Mouse (Mus musculus) forebrain, postnatal 0 days (tissue): ENCODE measurements around the gene Mafk. TPM values are rescaled to one million over a fixed set of nuclear protein-coding genes. Genes with fewer than 3 reads are reported as not detected.

ENCODE experiments used
- ATAC-seq: fragments of 200-750 bp; cut with Nextera tagmentation; 2 replicates; pipeline ENCODE4 v1.8.0; 2017; ENCODE audit warnings: mild to moderate bottlenecking, moderate library complexity
- DNase-seq: peaks from one replicate; pipeline ENCODE4 v3.0.0-alpha.2; 2015
- H3K27ac ChIP-seq: fragments of 300-500 bp; sonication (generic); 2 replicates; pipeline ENCODE4 v1.5.1; 2014; ENCODE audit warnings: low read depth, mild to moderate bottlenecking, antibody characterized with exemption, low read length, moderate library complexity, mixed read lengths
- H3K27me3 ChIP-seq: fragments of 300-500 bp; sonication (generic); 2 replicates; pipeline ENCODE4 v1.6.1; 2014; ENCODE audit warnings: mild to moderate bottlenecking, low read length, mixed read lengths; ENCODE audit not compliant: insufficient read depth
- H3K36me3 ChIP-seq: fragments of 300-500 bp; sonication (generic); 2 replicates; pipeline ENCODE4 v1.6.1; 2014; ENCODE audit warnings: mild to moderate bottlenecking, moderate library complexity; ENCODE audit not compliant: insufficient read depth
- H3K4me1 ChIP-seq: fragments of 300-500 bp; sonication (generic); 2 replicates; pipeline ENCODE4 v1.6.1; 2014; ENCODE audit warnings: antibody characterized with exemption; ENCODE audit not compliant: insufficient read depth
- H3K4me2 ChIP-seq: fragments of 300-500 bp; sonication (generic); 2 replicates; pipeline ENCODE4 v1.6.1; 2014; ENCODE audit warnings: low read depth, mild to moderate bottlenecking, moderate library complexity
- H3K4me3 ChIP-seq: fragments of 300-500 bp; sonication (generic); 2 replicates; pipeline ENCODE4 v1.5.1; 2014; ENCODE audit warnings: low read depth, low read length, mixed read lengths
- H3K9ac ChIP-seq: fragments of 300-500 bp; sonication (generic); 2 replicates; pipeline ENCODE4 v1.6.1; 2014; ENCODE audit warnings: mild to moderate bottlenecking
- H3K9me3 ChIP-seq: fragments of 300-500 bp; sonication (generic); 2 replicates; pipeline ENCODE4 v1.6.1; 2016; ENCODE audit warnings: low read length
- CTCF ChIP-seq: sonication (generic); IDR thresholded peaks from 2 replicates; pipeline ENCODE4 v1.5.1; 2016; ENCODE audit warnings: antibody characterized with exemption, control low read depth, low read depth
- WGBS: fragments of 180-500 bp; shearing (Covaris S2); extraction: QIAGEN DNeasy Blood & Tissue Kit; methylation state at CpG from one replicate; pipeline ENCODE4 v1.1.7; 2014; 5-methylcytosine and 5-hydroxymethylcytosine counted together
- polyA plus RNA-seq: library from polyadenylated mRNA; unstranded; fragments of >200 nt; fragmentation: Nextera tagmentation; extraction: Ambion mirVana; gene quantifications from 2 replicates; pipeline ENCODE4 v1.2.1, GENCODE M21; 2015
- total RNA-seq: library from RNA; depleted of rRNA; stranded (reverse); fragments of >200 nt; gene quantifications from 2 replicates; pipeline ENCODE4 v1.2.3, GENCODE M21; 2014

The Mafk gene
- total and polyA plus RNA-seq, 2 experiments from 2014 or later = 9.6 to 23.2 TPM

GRCm38 (mm10) chr5:139796900-139797299 is 5.6 kb downstream of the Mafk start:
- no peak overlapping the region for H3K4me3 ChIP-seq
- no peaks in the 10 kb centered on the region for H3K27me3 ChIP-seq
- H3K4me1 ChIP-seq = peaks cover 29% of the 10 kb centered on the region
- no peaks in the 10 kb centered on the region for H3K9me3 ChIP-seq
- H3K36me3 ChIP-seq = peaks cover 15% of the 10 kb centered on the region
- peak overlapping the region; percentile 59 for H3K27ac ChIP-seq
- no peak overlapping the region for H3K9ac ChIP-seq
- 16% methylated on average over 13 of the region's 13 CpGs for WGBS
- H3K4me2 ChIP-seq = peak overlapping the region; percentile 90
- DNase-seq = peak; percentile 41
- peak; percentile 21 for ATAC-seq
- TF ChIP-seq CTCF = no peak

- 14% methylated on average over 11 of the region's 11 CpGs for WGBS
- ATAC-seq = peak; percentile 93
- Histone ChIP-seq H3K36me3 (peaks cover 15% of the 10 kb centered on the region), H3K27ac (peak overlapping the region; percentile 92), H3K4me1 (peaks cover 22% of the 10 kb centered on the region), H3K9me3 (no peaks in the 10 kb centered on the region), H3K4me3 (peak overlapping the region; percentile 41), H3K9ac (peak overlapping the region; percentile 62), H3K4me2 (peak overlapping the region; percentile 90), H3K27me3 (no peaks in the 10 kb centered on the region)
- peak; percentile 97 for DNase-seq
- no peak for TF ChIP-seq CTCF
Observed at GRCm38 (mm10) chr5:139797473-139798167, 6.3 kb downstream of the Mafk start.

- DNase-seq = peak; percentile 24
- Histone ChIP-seq H3K27ac (peak overlapping the region; percentile 92), H3K9me3 (no peaks in the 10 kb centered on the region), H3K36me3 (peaks cover 15% of the 10 kb centered on the region), H3K4me3 (peak overlapping the region; percentile 41), H3K27me3 (no peaks in the 10 kb centered on the region), H3K9ac (peak overlapping the region; percentile 62), H3K4me2 (peak overlapping the region; percentile 90), H3K4me1 (peaks cover 20% of the 10 kb centered on the region)
- TF ChIP-seq CTCF = no peak
- ATAC-seq = peak; percentile 50
- WGBS = 29% methylated on average over 11 of the region's 12 CpGs
Observed at GRCm38 (mm10) chr5:139798168-139798900, 7.0 kb downstream of the Mafk start.

GRCm38 (mm10) chr5:139799041-139799440 is 7.7 kb downstream of the Mafk start:
- Histone ChIP-seq H3K27ac (peak overlapping the region; percentile 92; the same call in 1 of the 2 replicates), H3K36me3 (peaks cover 15% of the 10 kb centered on the region), H3K4me1 (peaks cover 20% of the 10 kb centered on the region), H3K9me3 (no peaks in the 10 kb centered on the region), H3K27me3 (no peaks in the 10 kb centered on the region), H3K4me2 (peak overlapping the region; percentile 90; the same call in 1 of the 2 replicates), H3K4me3 (no peak overlapping the region), H3K9ac (0 out of 2 replicates have a peak overlapping the region, but pooled peaks have one; percentile 62)
- ATAC-seq (no peak), DNase-seq (no peak)
- TF ChIP-seq CTCF = no peak
- WGBS = 88% methylated on average over 9 of the region's 9 CpGs

GRCm38 (mm10) chr5:139799801-139800590 is 8.7 kb downstream of the Mafk start:
- WGBS = 90% methylated on average over 33 of the region's 33 CpGs
- H3K9me3 ChIP-seq = no peaks in the 10 kb centered on the region
- peaks cover 15% of the 10 kb centered on the region for H3K36me3 ChIP-seq
- H3K9ac ChIP-seq = no peak overlapping the region
- H3K4me3 ChIP-seq = no peak overlapping the region
- no peak for TF ChIP-seq CTCF
- H3K27ac ChIP-seq = no peak overlapping the region
- no peak for DNase-seq
- no peak for ATAC-seq
- H3K4me2 ChIP-seq = no peak overlapping the region
- no peaks in the 10 kb centered on the region for H3K27me3 ChIP-seq
- H3K4me1 ChIP-seq = peaks cover 20% of the 10 kb centered on the region

GRCm38 (mm10) chr5:139801231-139801630 is 9.9 kb downstream of the Mafk start:
- Histone ChIP-seq H3K27ac (no peak overlapping the region), H3K9ac (no peak overlapping the region), H3K4me3 (no peak overlapping the region), H3K4me1 (peaks cover 20% of the 10 kb centered on the region), H3K36me3 (peaks cover 15% of the 10 kb centered on the region), H3K27me3 (no peaks in the 10 kb centered on the region), H3K9me3 (no peaks in the 10 kb centered on the region), H3K4me2 (no peak overlapping the region)
- 94% methylated on average over 8 of the region's 8 CpGs for WGBS
- no peak for DNase-seq
- no peak for TF ChIP-seq CTCF
- no peak for ATAC-seq
